Mouse (Mus musculus): ENCODE data around the gene Ghrh.

- TF ChIP-seq CTCF (conservative IDR thresholded peaks at IDR 0.05; ENCODE audit: low read length) = no peak
- no peak for TF ChIP-seq NANOG (IDR thresholded peaks at IDR 0.05; ENCODE audit: borderline replicate concordance, low read length)
Observed at GRCm38 (mm10) chr2:157376995-157377394, 29.7 kb upstream of the Ghrh start.
